Mouse (Mus musculus) intestine, embryonic 15.5 days (tissue): ENCODE measurements at regions not wholly inside any gene's neighbourhood (a gene's known extent, or its start where the extent isn't known, plus 50 kb on each side); places are given as distances from the start of the nearest gene placed in this dataset.

Experiments
- ATAC-seq: fragments of 200-750 bp; cut with Nextera tagmentation; 2 replicates; pipeline ENCODE4 v1.8.0; 2017; ENCODE audit warnings: moderate TSS enrichment, moderate library complexity
- H3K27ac ChIP-seq: fragments of 300-500 bp; sonication (generic); 2 replicates; pipeline ENCODE4 v1.5.1; 2015; ENCODE audit warnings: mild to moderate bottlenecking, inconsistent platforms
- H3K27me3 ChIP-seq: fragments of 300-500 bp; sonication (generic); replicated peaks from 2 replicates; pipeline ENCODE4 v1.6.1; 2015; ENCODE audit warnings: inconsistent platforms
- H3K36me3 ChIP-seq: fragments of 300-500 bp; sonication (generic); 2 replicates; pipeline ENCODE4 v1.6.1; 2015; ENCODE audit warnings: inconsistent platforms
- H3K4me1 ChIP-seq: fragments of 300-500 bp; sonication (generic); replicated peaks from 2 replicates; pipeline ENCODE4 v1.6.1; 2015; ENCODE audit warnings: inconsistent platforms
- H3K4me2 ChIP-seq: fragments of 300-500 bp; sonication (generic); replicated peaks from 2 replicates; pipeline ENCODE4 v1.6.1; 2015; ENCODE audit warnings: mild to moderate bottlenecking, inconsistent platforms
- H3K4me3 ChIP-seq: fragments of 300-500 bp; sonication (generic); replicated peaks from 2 replicates; pipeline ENCODE4 v1.5.1; 2015; ENCODE audit warnings: inconsistent platforms
- H3K9ac ChIP-seq: fragments of 300-500 bp; sonication (generic); 2 replicates; pipeline ENCODE4 v1.6.1; 2015; ENCODE audit warnings: inconsistent platforms
- H3K9me3 ChIP-seq: fragments of 300-500 bp; sonication (generic); 2 replicates; pipeline ENCODE4 v1.6.1; 2016; ENCODE audit warnings: inconsistent platforms
- WGBS: fragments of 180-500 bp; shearing (Covaris S2); methylation state at CpG from one replicate; pipeline ENCODE4 v1.1.7; 2015; 5-methylcytosine and 5-hydroxymethylcytosine counted together

GRCm38 (mm10) chr16:62981821-62982220 lies 127.7 kb downstream of the Pros1 start:
- no peaks in the 10 kb centered on the region for H3K9me3 ChIP-seq
- H3K4me1 ChIP-seq, result no peaks in the 10 kb centered on the region
- H3K4me2 ChIP-seq, result no peak overlapping the region
- no peak overlapping the region for H3K27ac ChIP-seq
- no peak overlapping the region for H3K4me3 ChIP-seq
- no peak for ATAC-seq
- no peak overlapping the region for H3K9ac ChIP-seq
- H3K27me3 ChIP-seq, result no peaks in the 10 kb centered on the region
- 60% methylated on average over 1 of the region's 1 CpGs for WGBS
- no peaks in the 10 kb centered on the region for H3K36me3 ChIP-seq

GRCm38 (mm10) chr16:62982558-62982957 lies 128.5 kb downstream of the Pros1 start:
- Histone ChIP-seq H3K4me1 (no peaks in the 10 kb centered on the region), H3K27ac (no peak overlapping the region), H3K4me2 (no peak overlapping the region), H3K36me3 (no peaks in the 10 kb centered on the region), H3K9ac (no peak overlapping the region), H3K27me3 (no peaks in the 10 kb centered on the region), H3K4me3 (no peak overlapping the region), H3K9me3 (no peaks in the 10 kb centered on the region)
- ATAC-seq, result no peak
- 56% methylated on average over 4 of the region's 4 CpGs for WGBS

- H3K9ac ChIP-seq, result no peak overlapping the region
- H3K36me3 ChIP-seq, result no peaks in the 10 kb centered on the region
- H3K4me3 ChIP-seq, result no peak overlapping the region
- no peaks in the 10 kb centered on the region for H3K9me3 ChIP-seq
- no peaks in the 10 kb centered on the region for H3K27me3 ChIP-seq
- H3K4me2 ChIP-seq, result no peak overlapping the region
- ATAC-seq, result no peak
- whole genome bisulfite sequencing, result 85% methylated on average over 3 of the region's 3 CpGs
- H3K27ac ChIP-seq, result no peak overlapping the region
- H3K4me1 ChIP-seq, result no peaks in the 10 kb centered on the region
Observed at GRCm38 (mm10) chr16:62995555-62995954, 141.4 kb downstream of the Pros1 start.

DNA sequence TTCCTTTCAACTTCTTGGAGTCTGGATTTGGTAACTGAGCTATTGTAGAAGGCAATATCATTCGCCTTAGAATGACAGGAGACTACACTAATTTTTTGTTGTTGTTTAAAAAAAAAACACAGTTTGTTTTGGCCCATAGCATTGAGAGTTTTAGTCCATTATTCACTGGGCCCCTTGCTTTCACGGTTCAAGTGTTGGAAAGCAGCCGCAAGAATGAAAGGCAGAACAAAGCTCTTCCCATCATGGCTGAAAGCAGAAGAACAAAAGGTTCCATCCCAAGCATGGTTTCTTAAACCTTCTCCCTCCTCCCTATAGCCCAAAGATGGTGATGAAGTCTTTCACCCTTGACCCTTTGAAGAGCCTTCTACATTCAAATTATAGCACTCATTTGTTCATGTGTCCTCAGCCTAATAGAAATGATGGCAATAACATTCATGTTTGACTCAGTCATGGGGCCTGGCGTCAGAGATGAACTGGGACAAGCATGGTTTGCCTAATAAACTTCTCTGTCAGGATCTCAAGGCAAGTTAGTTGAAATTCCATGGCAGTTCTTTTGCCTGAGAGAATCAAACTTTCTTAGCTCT lies 157.1 kb downstream of the Pros1 start:
- 86% methylated on average over 4 of the region's 4 CpGs for WGBS

DNA sequence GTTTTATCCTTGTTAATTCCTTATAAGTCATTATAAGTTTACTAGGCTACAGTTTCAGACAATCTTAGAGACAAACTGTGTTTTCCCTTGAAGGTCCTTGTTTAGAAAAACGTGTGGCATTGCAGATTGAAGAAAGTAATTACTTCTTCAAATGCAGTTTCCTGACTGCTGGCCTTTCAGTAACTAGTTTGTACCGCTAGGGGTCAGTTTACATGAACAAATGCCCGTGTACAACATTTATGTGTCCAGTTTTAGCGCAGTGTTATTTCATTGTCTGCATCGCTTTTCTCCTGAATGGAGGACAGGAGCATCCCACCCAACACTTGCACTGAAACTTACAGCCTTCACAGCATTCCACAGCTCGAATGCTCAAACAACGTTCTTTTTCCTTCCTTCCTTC lies 160.3 kb downstream of the Pros1 start:
- Histone ChIP-seq H3K4me2 (no peak overlapping the region), H3K9ac (no peak overlapping the region), H3K4me3 (no peak overlapping the region), H3K27ac (no peak overlapping the region), H3K36me3 (no peaks in the 10 kb centered on the region), H3K4me1 (no peaks in the 10 kb centered on the region), H3K9me3 (no peaks in the 10 kb centered on the region), H3K27me3 (no peaks in the 10 kb centered on the region)
- 33% methylated on average over 7 of the region's 7 CpGs for WGBS
- no peak for ATAC-seq

More for the DNA sequence above, 157.1 kb downstream of the Pros1 start:
- no peaks in the 10 kb centered on the region for H3K36me3 ChIP-seq
- H3K4me2 ChIP-seq, result no peak overlapping the region
- H3K9me3 ChIP-seq, result no peaks in the 10 kb centered on the region
- no peaks in the 10 kb centered on the region for H3K27me3 ChIP-seq
- no peak overlapping the region for H3K4me3 ChIP-seq
- H3K4me1 ChIP-seq, result no peaks in the 10 kb centered on the region
- ATAC-seq, result no peak
- H3K27ac ChIP-seq, result no peak overlapping the region
- no peak overlapping the region for H3K9ac ChIP-seq

DNA sequence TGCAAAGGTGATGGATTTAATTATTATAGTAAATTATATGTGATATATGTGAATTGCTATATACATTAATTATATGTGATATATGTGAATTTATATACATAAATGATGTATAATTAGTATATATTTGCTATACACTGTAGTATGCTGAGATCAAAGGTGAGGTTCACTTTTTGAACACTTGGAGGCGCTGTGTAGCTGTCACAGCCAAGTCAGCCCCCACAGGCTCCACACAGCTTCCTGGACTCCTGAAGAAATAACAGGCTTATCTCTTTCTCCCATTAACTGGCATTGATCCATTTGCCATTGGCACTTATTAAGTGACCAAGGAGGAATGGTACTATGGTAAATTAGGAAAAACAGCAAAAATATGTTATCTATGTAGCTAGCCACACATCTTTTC lies 162.0 kb downstream of the Pros1 start:
- Histone ChIP-seq H3K36me3 (no peaks in the 10 kb centered on the region), H3K27ac (no peak overlapping the region), H3K4me1 (no peaks in the 10 kb centered on the region), H3K4me2 (no peak overlapping the region), H3K9me3 (no peaks in the 10 kb centered on the region), H3K9ac (no peak overlapping the region), H3K4me3 (no peak overlapping the region), H3K27me3 (no peaks in the 10 kb centered on the region)
- no peak for ATAC-seq
- 52% methylated on average over 1 of the region's 1 CpGs for WGBS

GRCm38 (mm10) chr16:63016658-63017057 lies 162.6 kb downstream of the Pros1 start:
- Histone ChIP-seq H3K4me2 (no peak overlapping the region), H3K4me1 (no peaks in the 10 kb centered on the region), H3K9ac (no peak overlapping the region), H3K9me3 (no peaks in the 10 kb centered on the region), H3K27ac (no peak overlapping the region), H3K4me3 (no peak overlapping the region), H3K27me3 (no peaks in the 10 kb centered on the region), H3K36me3 (no peaks in the 10 kb centered on the region)
- ATAC-seq, result no peak
- 74% methylated on average over 2 of the region's 2 CpGs for WGBS

DNA sequence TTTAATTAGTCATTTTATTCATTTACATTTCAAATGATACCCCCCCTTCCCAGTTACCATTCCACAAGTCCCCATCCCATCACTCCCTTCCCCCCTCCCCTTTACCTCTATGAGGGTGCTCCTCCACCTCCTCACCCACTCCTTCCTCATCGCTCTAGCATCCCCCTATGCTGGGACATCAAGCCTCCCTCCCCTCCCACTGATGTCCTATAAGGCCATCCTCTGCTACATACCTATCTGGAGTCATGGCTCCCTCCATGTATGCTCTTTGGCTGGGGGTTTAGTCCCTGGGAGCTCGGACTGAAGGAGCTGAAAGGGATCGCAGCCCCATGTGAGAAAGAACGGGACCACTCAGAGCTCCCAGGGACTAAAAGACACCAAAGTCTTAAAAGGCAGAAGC lies 176.3 kb downstream of the Pros1 start:
- H3K27ac ChIP-seq, result no peak overlapping the region
- no peak for ATAC-seq
- WGBS, result 79% methylated on average over 4 of the region's 4 CpGs
- H3K27me3 ChIP-seq, result no peaks in the 10 kb centered on the region
- H3K36me3 ChIP-seq, result no peaks in the 10 kb centered on the region
- no peak overlapping the region for H3K9ac ChIP-seq
- no peak overlapping the region for H3K4me2 ChIP-seq
- no peak overlapping the region for H3K4me3 ChIP-seq
- no peaks in the 10 kb centered on the region for H3K4me1 ChIP-seq
- no peaks in the 10 kb centered on the region for H3K9me3 ChIP-seq

DNA sequence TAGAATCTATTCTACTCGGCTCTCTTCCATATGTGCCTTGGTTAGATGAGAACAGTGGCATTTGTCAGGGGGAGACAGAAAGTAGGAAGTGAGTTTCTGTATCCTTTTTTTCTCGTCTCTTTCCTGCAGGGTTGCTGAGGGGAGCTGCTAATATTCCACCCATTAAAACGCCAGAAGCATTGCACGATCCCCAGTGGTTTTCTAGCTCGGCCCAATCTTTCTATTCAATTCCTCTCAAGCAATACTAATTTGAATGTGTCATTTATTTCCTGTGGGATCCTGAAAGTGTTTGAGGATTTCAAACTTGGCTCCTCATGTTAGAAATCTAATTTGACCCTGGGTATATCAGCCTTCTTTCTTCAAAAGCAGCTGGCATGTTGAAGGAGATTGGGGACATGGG lies 176.9 kb downstream of the Pros1 start:
- no peak overlapping the region for H3K4me3 ChIP-seq
- H3K4me2 ChIP-seq, result no peak overlapping the region
- H3K9me3 ChIP-seq, result no peaks in the 10 kb centered on the region
- H3K27ac ChIP-seq, result no peak overlapping the region
- ATAC-seq, result no peak
- no peaks in the 10 kb centered on the region for H3K36me3 ChIP-seq
- H3K27me3 ChIP-seq, result no peaks in the 10 kb centered on the region
- no peak overlapping the region for H3K9ac ChIP-seq
- 73% methylated on average over 5 of the region's 5 CpGs for WGBS
- H3K4me1 ChIP-seq, result no peaks in the 10 kb centered on the region

DNA sequence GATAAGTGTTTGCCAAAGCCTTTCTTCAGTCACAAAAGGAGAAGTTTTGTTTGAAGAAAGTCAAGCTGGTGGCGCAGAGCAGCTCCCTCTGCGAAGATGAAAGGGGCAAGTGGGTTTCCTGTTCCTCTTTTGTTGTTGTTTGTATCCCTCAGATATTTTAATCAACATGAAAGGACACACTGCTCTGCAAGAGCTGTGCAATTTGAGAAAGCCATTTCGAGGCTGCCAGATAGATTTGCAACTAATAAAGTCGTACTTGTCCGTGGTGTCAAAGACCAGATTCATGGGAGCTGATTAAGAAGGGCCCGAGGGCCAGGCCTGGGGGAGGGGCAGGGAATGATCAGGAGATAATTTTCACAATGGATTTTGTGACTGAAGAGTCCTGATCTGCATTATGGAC lies 177.7 kb downstream of the Pros1 start:
- no peak overlapping the region for H3K27ac ChIP-seq
- H3K4me1 ChIP-seq, result no peaks in the 10 kb centered on the region
- no peak overlapping the region for H3K4me3 ChIP-seq
- no peaks in the 10 kb centered on the region for H3K9me3 ChIP-seq
- ATAC-seq, result no peak
- H3K4me2 ChIP-seq, result no peak overlapping the region
- H3K27me3 ChIP-seq, result no peaks in the 10 kb centered on the region
- 53% methylated on average over 6 of the region's 6 CpGs for WGBS
- H3K9ac ChIP-seq, result no peak overlapping the region
- no peaks in the 10 kb centered on the region for H3K36me3 ChIP-seq

- Histone ChIP-seq H3K4me2 (no peak overlapping the region), H3K27ac (no peak overlapping the region), H3K9ac (no peak overlapping the region), H3K4me1 (no peaks in the 10 kb centered on the region), H3K4me3 (no peak overlapping the region), H3K36me3 (no peaks in the 10 kb centered on the region), H3K9me3 (no peaks in the 10 kb centered on the region), H3K27me3 (no peaks in the 10 kb centered on the region)
- no peak for ATAC-seq
- WGBS, result 65% methylated on average over 1 of the region's 1 CpGs
Observed at GRCm38 (mm10) chr16:63049100-63049499, 195.0 kb downstream of the Pros1 start.

GRCm38 (mm10) chr16:63062883-63063282 lies 208.8 kb downstream of the Pros1 start:
- Histone ChIP-seq H3K36me3 (no peaks in the 10 kb centered on the region), H3K27me3 (no peaks in the 10 kb centered on the region), H3K4me2 (no peak overlapping the region), H3K4me3 (no peak overlapping the region), H3K27ac (no peak overlapping the region), H3K9me3 (no peaks in the 10 kb centered on the region), H3K4me1 (no peaks in the 10 kb centered on the region), H3K9ac (no peak overlapping the region)
- no peak for ATAC-seq

GRCm38 (mm10) chr16:63069987-63070386 lies 215.9 kb downstream of the Pros1 start:
- H3K9me3 ChIP-seq, result no peaks in the 10 kb centered on the region
- H3K27ac ChIP-seq, result no peak overlapping the region
- H3K4me1 ChIP-seq, result no peaks in the 10 kb centered on the region
- no peaks in the 10 kb centered on the region for H3K36me3 ChIP-seq
- no peaks in the 10 kb centered on the region for H3K27me3 ChIP-seq
- H3K4me2 ChIP-seq, result no peak overlapping the region
- H3K9ac ChIP-seq, result no peak overlapping the region
- WGBS, result 60% methylated on average over 2 of the region's 2 CpGs
- no peak for ATAC-seq
- no peak overlapping the region for H3K4me3 ChIP-seq
